Mouse (Mus musculus) erythroblast, embryonic 14.5 days (primary cell): ENCODE measurements around the gene Rpl6. TPM values are rescaled to one million over a fixed set of nuclear protein-coding genes. Genes with fewer than 3 reads are reported as not detected.
"Not testable (repeated sequence)": the region's sequence is repeated elsewhere in the genome, so short reads cannot be mapped to it uniquely, and the experiment has no call there.

Source experiments
- H3K27me3 ChIP-seq: 2 replicates; pipeline ENCODE4 v1.6.1; 2012; ENCODE audit warnings: inconsistent platforms; ENCODE audit not compliant: control insufficient read depth
- H3K36me3 ChIP-seq: 2 replicates; pipeline ENCODE4 v1.6.1; 2012; ENCODE audit warnings: mild to moderate bottlenecking, inconsistent platforms; ENCODE audit not compliant: control insufficient read depth
- H3K4me1 ChIP-seq: 2 replicates; pipeline ENCODE4 v1.6.1; 2012; ENCODE audit warnings: inconsistent platforms; ENCODE audit not compliant: control insufficient read depth
- H3K4me3 ChIP-seq: replicated peaks from 2 replicates; pipeline ENCODE3; 2012; ENCODE audit warnings: moderate library complexity, mild to moderate bottlenecking, inconsistent platforms
- H3K9me3 ChIP-seq: 2 replicates; pipeline ENCODE4 v1.6.1; 2012; ENCODE audit warnings: low read length, inconsistent platforms, mixed read lengths; ENCODE audit not compliant: control insufficient read depth
- GATA1 ChIP-seq: IDR thresholded peaks from 2 replicates; pipeline ENCODE4 v1.6.1; 2012; ENCODE audit warnings: low read length, inconsistent platforms, mixed read lengths
- TAL1 ChIP-seq: IDR thresholded peaks from 3 replicates; pipeline ENCODE4 v1.6.1; 2012; ENCODE audit warnings: low read length, inconsistent platforms, mixed read lengths
- polyA plus RNA-seq: library from polyadenylated mRNA; stranded (reverse); fragments of >175 nt; gene quantifications from 2 replicates; pipeline ENCODE4 v1.2.3, GENCODE M21; 2012

Rpl6 gene
- polyA plus RNA-seq, 1 experiment = 24.9 TPM

DNA sequence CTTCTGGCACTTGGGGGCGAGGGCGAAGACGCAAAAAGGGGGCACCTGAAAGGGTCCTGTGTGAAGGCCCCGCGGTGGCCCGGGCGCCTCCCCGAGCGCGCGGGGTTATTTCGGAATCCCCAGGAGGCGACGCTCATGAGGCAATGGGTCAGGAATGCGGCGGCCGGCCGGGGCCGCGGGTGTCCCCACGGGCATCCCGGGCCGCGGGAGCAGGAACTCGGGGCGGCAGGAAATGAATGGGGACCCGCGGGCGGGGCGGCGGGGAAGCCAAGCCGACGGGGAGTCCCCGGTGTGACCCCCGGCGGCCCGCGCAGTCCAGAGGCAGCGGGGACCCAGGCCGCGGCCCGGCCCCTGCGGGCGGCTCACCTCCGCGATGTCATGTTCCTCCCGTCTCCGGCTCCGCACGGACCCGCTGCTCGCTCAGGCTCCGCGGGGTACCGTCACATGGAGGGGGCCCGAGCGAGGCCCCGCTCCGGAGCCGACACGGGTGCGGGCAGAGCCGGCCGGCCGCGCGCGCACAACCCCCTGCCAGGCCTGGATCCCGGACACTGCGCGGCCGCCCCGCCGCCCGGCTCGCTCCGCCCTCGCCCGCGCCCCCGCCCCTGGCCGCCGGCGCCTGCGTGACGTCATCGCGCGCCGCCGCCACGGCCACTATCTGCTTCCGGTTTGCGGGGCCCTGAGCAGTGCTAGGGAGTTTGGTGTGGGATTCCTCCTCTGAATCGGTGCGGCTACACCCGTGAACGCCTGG, 13.3 kb upstream of the Rpl6 start, which contains the start of gene Ptpn11:
Gene Ptpn11 (minus strand): TSS at position 562 of the 748 bp plus-strand sequence.
- Histone ChIP-seq H3K9me3 (no peaks in the 10 kb centered on the region), H3K27me3 (no peaks in the 10 kb centered on the region), H3K4me3 (peak within 1 kb of the TSS; percentile 95), H3K36me3 (peaks cover 24% of the 10 kb centered on the region), H3K4me1 (peaks cover 88% of the 10 kb centered on the region)
- no peak for TF ChIP-seq GATA1
- no peak for TF ChIP-seq TAL1

- peaks cover 88% of the 10 kb centered on the region for H3K4me1 ChIP-seq
- no peaks in the 10 kb centered on the region for H3K27me3 ChIP-seq
- H3K9me3 ChIP-seq = no peaks in the 10 kb centered on the region
- peak overlapping the region; percentile 95 for H3K4me3 ChIP-seq
- TF ChIP-seq TAL1 = no peak
- peaks cover 20% of the 10 kb centered on the region for H3K36me3 ChIP-seq
Observed at GRCm38 (mm10) chr5:121191584-121191906, 12.7 kb upstream of the Rpl6 start.

GRCm38 (mm10) chr5:121194173-121194572, 10.1 kb upstream of the Rpl6 start:
- no peaks in the 10 kb centered on the region for H3K9me3 ChIP-seq
- no peaks in the 10 kb centered on the region for H3K27me3 ChIP-seq
- H3K36me3 ChIP-seq = peaks cover 2% of the 10 kb centered on the region
- peaks cover 87% of the 10 kb centered on the region for H3K4me1 ChIP-seq
- TF ChIP-seq GATA1 = no peak
- peak; percentile 27; the same call in 2 of the 3 replicates for TF ChIP-seq TAL1
- no peak overlapping the region for H3K4me3 ChIP-seq

DNA sequence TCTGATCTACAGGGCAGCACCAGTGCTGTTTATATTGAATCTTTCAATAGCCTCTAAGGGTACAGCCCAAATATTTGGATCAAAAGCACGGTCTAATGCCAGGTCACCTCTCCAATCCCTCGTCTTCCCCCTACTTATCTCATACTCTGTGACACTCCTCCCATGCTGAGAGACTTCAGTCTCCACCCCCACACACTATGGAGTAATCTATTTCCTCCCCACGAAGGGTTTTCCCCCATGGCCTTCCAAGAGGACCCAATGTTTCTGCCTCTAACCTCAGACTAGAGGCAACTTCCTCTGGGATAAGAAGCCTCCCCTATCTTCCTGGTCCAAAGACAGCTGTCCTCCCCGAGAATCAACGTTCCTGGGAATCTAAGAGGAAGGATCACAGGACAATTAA, 7.5 kb upstream of the Rpl6 start:
- Histone ChIP-seq H3K36me3 (no peaks in the 10 kb centered on the region; the same call in 1 of the 2 replicates), H3K4me3 (peak overlapping the region; percentile 5), H3K4me1 (peaks cover 78% of the 10 kb centered on the region)

GRCm38 (mm10) chr5:121197337-121197736, 6.9 kb upstream of the Rpl6 start:
- H3K36me3 ChIP-seq = no peaks in the 10 kb centered on the region; the same call in 1 of the 2 replicates
- no peaks in the 10 kb centered on the region for H3K9me3 ChIP-seq
- peaks cover 77% of the 10 kb centered on the region for H3K4me1 ChIP-seq
- no peaks in the 10 kb centered on the region for H3K27me3 ChIP-seq
- TF ChIP-seq GATA1 (no peak), TAL1 (no peak)
- no peak overlapping the region for H3K4me3 ChIP-seq

More for the DNA sequence above, 7.5 kb upstream of the Rpl6 start:
- no peaks in the 10 kb centered on the region for H3K9me3 ChIP-seq
- H3K27me3 ChIP-seq = no peaks in the 10 kb centered on the region
- TF ChIP-seq TAL1 (no peak), GATA1 (no peak)

DNA sequence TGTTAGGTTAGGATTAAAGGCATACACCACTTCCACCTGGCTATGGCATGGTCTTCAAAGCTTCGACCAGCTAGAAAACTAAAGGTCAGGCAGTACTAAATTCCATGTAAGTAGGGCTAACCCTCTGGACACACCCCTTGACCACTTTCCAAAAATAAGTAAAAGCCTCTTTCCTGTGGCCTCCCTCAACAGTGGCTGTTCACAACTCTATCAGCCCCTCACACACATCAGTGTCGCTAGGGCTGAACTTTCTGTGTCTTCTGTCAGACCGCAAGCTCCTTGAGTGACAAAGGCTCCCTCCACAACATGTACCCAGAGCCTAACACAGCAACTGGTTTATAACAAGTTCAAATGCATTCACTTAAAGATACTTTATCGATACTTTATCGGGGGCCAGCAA, 5.9 kb upstream of the Rpl6 start:
- H3K4me3 ChIP-seq = no peak overlapping the region

DNA sequence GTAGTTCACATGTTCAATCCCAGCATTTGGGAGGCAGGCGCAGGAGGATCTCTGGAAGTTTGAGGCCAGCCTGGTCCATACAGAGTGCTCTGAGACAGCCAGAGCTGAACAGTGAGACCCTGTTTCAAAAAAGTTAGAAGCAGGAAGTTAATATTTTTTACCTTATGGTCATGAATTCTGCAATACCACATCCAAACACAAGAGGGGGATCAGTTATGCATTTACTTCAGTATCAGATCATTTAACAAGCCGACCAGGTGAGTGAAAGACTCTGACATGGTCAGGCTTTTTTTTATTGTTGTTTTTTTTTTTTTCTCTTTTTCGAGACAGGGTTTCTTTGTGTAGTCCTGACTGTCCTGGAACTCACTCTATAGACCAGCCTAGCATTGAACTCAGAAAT, 2.5 kb upstream of the Rpl6 start:
- TF ChIP-seq TAL1 (no peak), GATA1 (no peak)
- no peak overlapping the region for H3K4me3 ChIP-seq
- no peaks in the 10 kb centered on the region for H3K27me3 ChIP-seq
- H3K9me3 ChIP-seq = no peaks in the 10 kb centered on the region
- peaks cover 18% of the 10 kb centered on the region for H3K36me3 ChIP-seq
- H3K4me1 ChIP-seq = peaks cover 63% of the 10 kb centered on the region

More for the DNA sequence above, 5.9 kb upstream of the Rpl6 start:
- TF ChIP-seq GATA1 (no peak), TAL1 (no peak)
- no peaks in the 10 kb centered on the region; the same call in 1 of the 2 replicates for H3K36me3 ChIP-seq
- no peaks in the 10 kb centered on the region for H3K27me3 ChIP-seq
- peaks cover 73% of the 10 kb centered on the region for H3K4me1 ChIP-seq
- H3K9me3 ChIP-seq = no peaks in the 10 kb centered on the region

- no peaks in the 10 kb centered on the region for H3K27me3 ChIP-seq
- TF ChIP-seq GATA1 (no peak), TAL1 (no peak)
- H3K4me3 ChIP-seq = no peak overlapping the region
- H3K36me3 ChIP-seq = peaks cover 25% of the 10 kb centered on the region
- peaks cover 63% of the 10 kb centered on the region for H3K4me1 ChIP-seq
- no peaks in the 10 kb centered on the region for H3K9me3 ChIP-seq
Observed at GRCm38 (mm10) chr5:121202467-121202866, 1.8 kb upstream of the Rpl6 start.

GRCm38 (mm10) chr5:121205537-121206130, 1.4 kb downstream of the Rpl6 start:
- Histone ChIP-seq H3K36me3 (peaks cover 57% of the 10 kb centered on the region), H3K4me1 (peaks cover 52% of the 10 kb centered on the region), H3K4me3 (peak overlapping the region; percentile 97)
- not testable (repeated sequence) for H3K9me3 ChIP-seq, H3K27me3 ChIP-seq
